Mouse (Mus musculus) testis, postnatal 10 days (tissue): ENCODE measurements around the gene Hdac11.

ENCODE experiments used
- DNase-seq: peaks from one replicate; pipeline ENCODE4 v3.0.0; 2021; ENCODE audit warnings: low spot score

The Hdac11 gene

GRCm38 (mm10) chr6:91171396-91171895 is 15.0 kb downstream of the Hdac11 start:
- DNase-seq: no peak

GRCm38 (mm10) chr6:91172381-91172780 is 15.9 kb downstream of the Hdac11 start:
- DNase-seq: no peak

GRCm38 (mm10) chr6:91173221-91173880 is 16.9 kb downstream of the Hdac11 start:
- peak; percentile 86 for DNase-seq

- DNase-seq: no peak
These were observed 17.7 kb downstream of the Hdac11 start for GRCm38 (mm10) chr6:91174211-91174610.

- no peak for DNase-seq
These were observed 24.3 kb downstream of the Hdac11 start for GRCm38 (mm10) chr6:91180767-91181171.

- DNase-seq: no peak
These were observed 24.9 kb downstream of the Hdac11 start for GRCm38 (mm10) chr6:91181320-91181719.

GRCm38 (mm10) chr6:91182075-91182490 is 25.6 kb downstream of the Hdac11 start:
- no peak for DNase-seq

GRCm38 (mm10) chr6:91183041-91183440 is 26.6 kb downstream of the Hdac11 start:
- no peak for DNase-seq

GRCm38 (mm10) chr6:91183980-91184379 is 27.5 kb downstream of the Hdac11 start:
- DNase-seq: no peak

- no peak for DNase-seq
These were observed 28.3 kb downstream of the Hdac11 start for GRCm38 (mm10) chr6:91184776-91185175.

GRCm38 (mm10) chr6:91185502-91185901 is 29.0 kb downstream of the Hdac11 start:
- no peak for DNase-seq

- no peak for DNase-seq
These were observed 29.9 kb downstream of the Hdac11 start for GRCm38 (mm10) chr6:91186161-91186931.

- DNase-seq: no peak
These were observed 30.5 kb downstream of the Hdac11 start for GRCm38 (mm10) chr6:91186934-91187333.

- DNase-seq: no peak
These were observed 31.4 kb downstream of the Hdac11 start for GRCm38 (mm10) chr6:91187871-91188270.

GRCm38 (mm10) chr6:91189971-91190370 is 33.5 kb downstream of the Hdac11 start:
- DNase-seq: no peak

- DNase-seq: no peak
These were observed 35.0 kb downstream of the Hdac11 start for GRCm38 (mm10) chr6:91191465-91191864.

GRCm38 (mm10) chr6:91192421-91192820 is 36.0 kb downstream of the Hdac11 start:
- no peak for DNase-seq

- no peak for DNase-seq
These were observed 36.5 kb downstream of the Hdac11 start for GRCm38 (mm10) chr6:91192851-91193545.

- DNase-seq: no peak
These were observed 42.0 kb downstream of the Hdac11 start for GRCm38 (mm10) chr6:91198456-91198855.

GRCm38 (mm10) chr6:91200429-91201188 is 44.1 kb downstream of the Hdac11 start:
- peak; percentile 87 for DNase-seq

GRCm38 (mm10) chr6:91201881-91202341 is 45.4 kb downstream of the Hdac11 start:
- no peak for DNase-seq

- DNase-seq: no peak
These were observed 46.1 kb downstream of the Hdac11 start for GRCm38 (mm10) chr6:91202571-91202970.
